Mouse (Mus musculus) forebrain, postnatal 0 days (tissue): ENCODE measurements around the gene Bloc1s1. TPM values are rescaled to one million over a fixed set of nuclear protein-coding genes. Genes with fewer than 3 reads are reported as not detected.
A peak's percentile ranks its signal among the peaks of the same experiment; 100 is the strongest.

Source experiments
- ATAC-seq: fragments of 200-750 bp; cut with Nextera tagmentation; 2 replicates; pipeline ENCODE4 v1.8.0; 2017; ENCODE audit warnings: mild to moderate bottlenecking, moderate library complexity
- DNase-seq: peaks from one replicate; pipeline ENCODE4 v3.0.0-alpha.2; 2015
- H3K27ac ChIP-seq: fragments of 300-500 bp; sonication (generic); 2 replicates; pipeline ENCODE4 v1.5.1; 2014; ENCODE audit warnings: low read depth, mild to moderate bottlenecking, antibody characterized with exemption, low read length, moderate library complexity, mixed read lengths
- H3K27me3 ChIP-seq: fragments of 300-500 bp; sonication (generic); 2 replicates; pipeline ENCODE4 v1.6.1; 2014; ENCODE audit warnings: mild to moderate bottlenecking, low read length, mixed read lengths; ENCODE audit not compliant: insufficient read depth
- H3K36me3 ChIP-seq: fragments of 300-500 bp; sonication (generic); 2 replicates; pipeline ENCODE4 v1.6.1; 2014; ENCODE audit warnings: mild to moderate bottlenecking, moderate library complexity; ENCODE audit not compliant: insufficient read depth
- H3K4me1 ChIP-seq: fragments of 300-500 bp; sonication (generic); 2 replicates; pipeline ENCODE4 v1.6.1; 2014; ENCODE audit warnings: antibody characterized with exemption; ENCODE audit not compliant: insufficient read depth
- H3K4me2 ChIP-seq: fragments of 300-500 bp; sonication (generic); 2 replicates; pipeline ENCODE4 v1.6.1; 2014; ENCODE audit warnings: low read depth, mild to moderate bottlenecking, moderate library complexity
- H3K4me3 ChIP-seq: fragments of 300-500 bp; sonication (generic); 2 replicates; pipeline ENCODE4 v1.5.1; 2014; ENCODE audit warnings: low read depth, low read length, mixed read lengths
- H3K9ac ChIP-seq: fragments of 300-500 bp; sonication (generic); 2 replicates; pipeline ENCODE4 v1.6.1; 2014; ENCODE audit warnings: mild to moderate bottlenecking
- H3K9me3 ChIP-seq: fragments of 300-500 bp; sonication (generic); 2 replicates; pipeline ENCODE4 v1.6.1; 2016; ENCODE audit warnings: low read length
- CTCF ChIP-seq: sonication (generic); IDR thresholded peaks from 2 replicates; pipeline ENCODE4 v1.5.1; 2016; ENCODE audit warnings: antibody characterized with exemption, control low read depth, low read depth
- WGBS: fragments of 180-500 bp; shearing (Covaris S2); extraction: QIAGEN DNeasy Blood & Tissue Kit; methylation state at CpG from one replicate; pipeline ENCODE4 v1.1.7; 2014; 5-methylcytosine and 5-hydroxymethylcytosine counted together
- polyA plus RNA-seq: library from polyadenylated mRNA; unstranded; fragments of >200 nt; fragmentation: Nextera tagmentation; extraction: Ambion mirVana; gene quantifications from 2 replicates; pipeline ENCODE4 v1.2.1, GENCODE M21; 2015
- total RNA-seq: library from RNA; depleted of rRNA; stranded (reverse); fragments of >200 nt; gene quantifications from 2 replicates; pipeline ENCODE4 v1.2.3, GENCODE M21; 2014

Gene Bloc1s1
- total and polyA plus RNA-seq, 2 experiments from 2014 or later: 120 to 246 TPM

DNA sequence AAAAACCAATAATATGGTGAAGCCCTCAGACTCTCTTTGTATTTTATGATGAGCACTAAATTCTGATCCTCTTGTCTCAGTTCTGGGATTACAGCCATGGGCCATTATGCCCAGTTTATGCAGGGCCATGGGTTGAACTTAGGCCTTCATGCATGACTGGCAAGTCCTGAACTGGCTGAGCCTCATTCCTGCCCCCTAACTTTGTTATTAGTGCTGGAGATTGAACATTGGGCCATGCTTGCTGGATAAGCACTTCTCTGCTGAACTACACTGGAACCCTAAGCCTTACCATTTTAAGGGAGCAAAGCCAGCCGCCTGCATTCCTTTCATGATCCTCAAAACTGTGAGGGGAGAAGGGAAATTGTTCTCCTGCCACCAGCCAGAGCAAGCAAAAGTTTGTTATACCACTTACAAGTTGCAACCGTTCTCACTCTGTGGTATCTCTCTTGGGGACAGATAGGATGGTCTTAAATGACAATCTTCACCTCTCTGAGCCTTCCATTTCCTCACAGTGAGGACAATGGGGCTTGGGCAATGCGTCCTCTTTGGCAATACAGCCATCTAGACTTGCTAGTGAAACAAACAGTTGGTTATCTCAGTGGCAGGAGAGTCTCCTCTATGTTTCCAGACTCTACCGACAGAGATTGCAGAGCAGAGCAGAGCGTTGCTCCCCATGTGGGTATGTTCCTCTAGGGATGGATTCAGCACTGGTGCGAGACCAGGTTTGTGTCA is 23.9 kb downstream of the Bloc1s1 start:
- H3K4me2 ChIP-seq: no peak overlapping the region
- no peaks in the 10 kb centered on the region for H3K27me3 ChIP-seq
- H3K36me3 ChIP-seq: no peaks in the 10 kb centered on the region
- TF ChIP-seq CTCF: no peak
- no peak overlapping the region for H3K9ac ChIP-seq
- no peaks in the 10 kb centered on the region for H3K9me3 ChIP-seq
- 85% methylated on average over 6 of the region's 6 CpGs for WGBS
- no peaks in the 10 kb centered on the region; the same call in 1 of the 2 replicates for H3K4me1 ChIP-seq
- ATAC-seq: no peak
- no peak for DNase-seq
- no peak overlapping the region for H3K4me3 ChIP-seq
- no peak overlapping the region for H3K27ac ChIP-seq

DNA sequence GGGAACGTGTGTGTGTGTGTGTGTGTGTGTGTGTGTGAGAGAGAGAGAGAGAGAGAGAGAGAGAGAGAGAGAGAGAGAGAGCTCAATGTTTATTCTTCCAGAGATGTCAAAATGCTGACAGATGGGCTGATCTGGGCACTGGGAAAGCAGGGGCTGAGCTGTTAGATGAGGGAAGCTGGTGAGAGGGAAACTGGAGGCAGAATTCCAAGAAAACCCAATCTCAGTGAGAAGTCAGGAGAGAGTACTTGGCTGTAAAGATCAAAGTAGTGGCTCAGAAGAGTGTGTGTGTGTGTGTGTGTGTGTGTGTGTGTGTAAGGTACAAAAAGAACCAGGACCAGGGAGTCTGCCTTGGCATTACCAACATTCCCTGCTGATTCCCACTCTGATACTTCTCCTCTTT is 26.3 kb downstream of the Bloc1s1 start:
- Histone ChIP-seq H3K9ac (no peak overlapping the region), H3K36me3 (no peaks in the 10 kb centered on the region), H3K4me2 (no peak overlapping the region), H3K27me3 (no peaks in the 10 kb centered on the region), H3K4me1 (peaks cover 4% of the 10 kb centered on the region), H3K27ac (no peak overlapping the region), H3K4me3 (no peak overlapping the region), H3K9me3 (no peaks in the 10 kb centered on the region)
- ATAC-seq (peak; percentile 36), DNase-seq (peak; percentile 66)
- TF ChIP-seq CTCF: no peak
- WGBS: 11% methylated on average over 1 of the region's 1 CpGs

DNA sequence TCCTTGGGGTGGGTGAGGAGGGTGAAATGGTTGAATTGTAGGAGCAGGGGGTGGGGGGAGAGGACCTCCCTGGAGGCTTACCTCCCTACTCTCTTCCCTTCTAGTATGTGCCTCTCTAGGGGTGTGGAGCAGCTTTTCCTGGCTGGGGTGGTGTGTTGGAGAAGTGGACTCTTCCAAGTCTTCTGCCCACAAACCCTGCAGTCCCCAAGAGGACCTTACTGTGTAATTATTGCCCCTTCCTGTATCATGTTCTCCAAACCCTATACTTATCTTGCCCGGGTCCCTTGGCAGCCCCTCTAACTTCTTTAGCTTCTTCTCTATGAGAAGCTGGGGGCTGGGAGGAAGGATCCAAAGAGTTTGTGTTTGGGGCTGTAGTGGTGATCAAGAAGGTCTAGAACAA is 27.0 kb downstream of the Bloc1s1 start:
- H3K4me2 ChIP-seq: peak overlapping the region; percentile 33; the same call in 1 of the 2 replicates
- H3K36me3 ChIP-seq: no peaks in the 10 kb centered on the region
- no peaks in the 10 kb centered on the region for H3K9me3 ChIP-seq
- ATAC-seq: no peak
- peaks cover 7% of the 10 kb centered on the region for H3K4me1 ChIP-seq
- DNase-seq: no peak
- TF ChIP-seq CTCF: no peak
- 43% methylated on average over 1 of the region's 1 CpGs for WGBS
- H3K27me3 ChIP-seq: no peaks in the 10 kb centered on the region
- H3K27ac ChIP-seq: no peak overlapping the region
- H3K9ac ChIP-seq: no peak overlapping the region
- no peak overlapping the region for H3K4me3 ChIP-seq

DNA sequence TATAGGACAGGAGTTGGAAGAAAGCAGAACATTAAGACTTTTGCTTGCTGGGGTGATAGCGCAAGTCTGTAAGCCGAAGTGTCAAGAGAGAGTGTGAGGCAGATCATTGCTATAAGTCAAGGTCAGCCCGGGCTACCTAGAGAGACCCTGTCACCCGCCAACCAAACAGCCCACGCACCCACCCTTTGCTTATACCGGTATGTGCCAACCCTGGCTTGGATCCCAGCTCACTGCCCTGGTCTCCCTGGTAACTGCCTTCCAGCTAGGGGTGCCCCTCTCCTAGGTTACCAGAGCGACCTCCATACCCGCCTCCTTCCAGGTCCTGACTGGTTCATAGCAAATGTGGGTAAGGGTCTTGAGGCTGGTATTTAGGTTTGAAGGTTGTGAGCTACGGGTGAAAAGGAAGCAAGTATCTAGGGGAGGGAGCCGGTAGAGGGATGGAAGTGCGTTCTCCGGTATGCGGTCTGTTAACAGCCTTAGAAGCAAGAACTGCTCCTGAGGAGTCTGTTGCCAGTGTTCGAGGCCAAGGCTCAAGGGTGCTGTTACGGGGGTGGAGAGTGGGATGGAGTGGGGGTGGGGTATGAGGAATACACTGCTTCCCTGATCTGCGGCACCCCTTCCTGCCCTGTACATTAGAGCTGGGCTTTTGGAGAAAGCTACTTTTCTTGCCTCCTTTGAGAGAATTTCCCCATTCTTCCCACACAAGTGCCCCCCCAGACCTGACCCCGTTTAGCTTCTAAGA is 27.7 kb downstream of the Bloc1s1 start:
- peak overlapping the region; percentile 33 for H3K4me2 ChIP-seq
- DNase-seq: peak; percentile 70
- WGBS: 2% methylated on average over 17 of the region's 17 CpGs
- TF ChIP-seq CTCF: no peak
- no peaks in the 10 kb centered on the region for H3K36me3 ChIP-seq
- H3K27me3 ChIP-seq: no peaks in the 10 kb centered on the region
- peak overlapping the region; percentile 16; the same call in 1 of the 2 replicates for H3K4me3 ChIP-seq
- peak overlapping the region; percentile 31; the same call in 1 of the 2 replicates for H3K9ac ChIP-seq
- peak; percentile 57 for ATAC-seq
- H3K27ac ChIP-seq: no peak overlapping the region
- peaks cover 7% of the 10 kb centered on the region for H3K4me1 ChIP-seq
- H3K9me3 ChIP-seq: no peaks in the 10 kb centered on the region

DNA sequence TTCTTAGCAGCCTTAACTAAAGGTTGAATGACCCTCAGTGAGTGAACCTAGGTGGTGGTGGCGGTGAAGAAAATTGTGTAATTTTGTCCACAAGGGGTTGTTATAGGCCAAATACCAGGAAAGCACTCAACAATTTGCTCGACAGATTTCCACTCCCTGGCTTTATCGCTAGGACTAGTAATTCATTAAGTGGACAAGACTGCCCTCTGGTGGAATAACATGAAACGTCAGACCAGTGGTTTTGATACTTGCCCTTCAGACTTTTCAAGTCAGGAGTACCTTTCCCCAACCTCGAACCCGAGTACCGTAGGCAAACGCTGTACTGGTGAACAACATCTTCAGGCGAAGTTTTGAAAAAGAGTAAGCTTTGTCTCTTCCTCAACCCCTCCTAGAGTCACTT is 28.4 kb downstream of the Bloc1s1 start:
- no peaks in the 10 kb centered on the region for H3K9me3 ChIP-seq
- H3K9ac ChIP-seq: no peak overlapping the region
- H3K4me1 ChIP-seq: peaks cover 8% of the 10 kb centered on the region
- H3K27me3 ChIP-seq: no peaks in the 10 kb centered on the region
- DNase-seq: peak; percentile 92
- no peaks in the 10 kb centered on the region for H3K36me3 ChIP-seq
- 0 out of 2 replicates have a peak overlapping the region, but pooled peaks have one; percentile 16 for H3K4me3 ChIP-seq
- no peak overlapping the region for H3K27ac ChIP-seq
- H3K4me2 ChIP-seq: peak overlapping the region; percentile 33; the same call in 1 of the 2 replicates
- TF ChIP-seq CTCF: peak; percentile 82
- WGBS: under 1% methylated on average over 9 of the region's 9 CpGs
- ATAC-seq: peak; percentile 23; the same call in 1 of the 2 replicates

DNA sequence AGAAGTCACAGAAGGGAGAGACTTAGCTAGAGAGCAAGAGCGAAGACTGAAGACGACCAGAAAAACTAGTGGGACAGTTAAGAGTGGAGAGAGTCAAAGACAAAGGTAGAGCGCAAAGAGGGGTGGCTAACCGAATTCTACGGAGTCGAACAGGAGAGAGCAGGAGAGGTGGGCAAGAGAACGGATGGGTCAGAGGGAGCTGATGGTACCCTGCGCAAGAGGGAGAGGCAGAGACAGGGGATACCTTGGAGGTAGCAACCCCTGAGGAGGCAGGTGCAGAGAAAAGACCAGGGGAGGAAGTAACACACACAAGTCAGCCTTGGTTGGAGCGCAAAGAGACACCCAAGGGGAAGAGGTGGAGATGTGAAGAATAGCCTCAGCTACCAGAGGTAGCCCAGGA is 31.6 kb downstream of the Bloc1s1 start:
- no peaks in the 10 kb centered on the region for H3K27me3 ChIP-seq
- 7% methylated on average over 9 of the region's 9 CpGs for WGBS

More for the DNA sequence above, 31.6 kb downstream of the Bloc1s1 start:
- Histone ChIP-seq H3K36me3 (no peaks in the 10 kb centered on the region), H3K4me2 (peak overlapping the region; percentile 82), H3K4me3 (peak overlapping the region; percentile 86), H3K9me3 (no peaks in the 10 kb centered on the region), H3K27ac (peak overlapping the region; percentile 89), H3K9ac (peak overlapping the region; percentile 72), H3K4me1 (peaks cover 18% of the 10 kb centered on the region)
- TF ChIP-seq CTCF: no peak
- DNase-seq (no peak), ATAC-seq (no peak; the same call in 1 of the 2 replicates)
